Mouse (Mus musculus) midbrain, embryonic 10.5 days (tissue): ENCODE measurements at regions not wholly inside any gene's neighbourhood (a gene's known extent, or its start where the extent isn't known, plus 50 kb on each side); places are given as distances from the start of the nearest gene placed in this dataset.

ENCODE experiments used
- DNase-seq: peaks from one replicate; pipeline ENCODE4 v3.0.0-alpha.2; 2017; ENCODE audit warnings: low spot score
- H3K27ac ChIP-seq: fragments of 300-500 bp; sonication (generic); replicated peaks from 2 replicates; pipeline ENCODE4 v1.5.1; 2016; ENCODE audit warnings: mild to moderate bottlenecking
- H3K27me3 ChIP-seq: fragments of 300-500 bp; sonication (generic); 2 replicates; pipeline ENCODE4 v1.6.1; 2016; ENCODE audit warnings: low read depth, mild to moderate bottlenecking; ENCODE audit not compliant: poor library complexity, severe bottlenecking
- H3K36me3 ChIP-seq: fragments of 300-500 bp; sonication (generic); 2 replicates; pipeline ENCODE4 v1.6.1; 2016; ENCODE audit warnings: mild to moderate bottlenecking, moderate library complexity
- H3K4me1 ChIP-seq: fragments of 300-500 bp; sonication (generic); 2 replicates; pipeline ENCODE4 v1.6.1; 2016
- H3K4me3 ChIP-seq: fragments of 300-500 bp; sonication (generic); 2 replicates; pipeline ENCODE4 v1.5.1; 2016; ENCODE audit warnings: mild to moderate bottlenecking, moderate library complexity
- H3K9me3 ChIP-seq: fragments of 300-500 bp; sonication (generic); replicated peaks from 2 replicates; pipeline ENCODE4 v1.6.1; 2016; ENCODE audit warnings: mild to moderate bottlenecking
- WGBS: fragments of 180-500 bp; shearing (Covaris S2); methylation state at CpG from one replicate; pipeline ENCODE4 v1.1.7; 2016; 5-methylcytosine and 5-hydroxymethylcytosine counted together

- H3K36me3 ChIP-seq, result no peaks in the 10 kb centered on the region
- H3K27ac ChIP-seq, result no peak overlapping the region
- H3K9me3 ChIP-seq, result no peaks in the 10 kb centered on the region
- 86% methylated on average over 1 of the region's 1 CpGs for WGBS
- H3K4me3 ChIP-seq, result no peak overlapping the region
- H3K27me3 ChIP-seq, result no peaks in the 10 kb centered on the region
- H3K4me1 ChIP-seq, result no peaks in the 10 kb centered on the region
- DNase-seq, result no peak
Measured at GRCm38 (mm10) chr4:70160525-70161224, 249.6 kb downstream of the Cdk5rap2 start.

GRCm38 (mm10) chr4:70160062-70160461 is 250.2 kb downstream of the Cdk5rap2 start:
- WGBS, result 83% methylated on average over 1 of the region's 1 CpGs
- no peak for DNase-seq
- H3K9me3 ChIP-seq, result no peaks in the 10 kb centered on the region
- no peaks in the 10 kb centered on the region for H3K4me1 ChIP-seq
- H3K36me3 ChIP-seq, result no peaks in the 10 kb centered on the region
- H3K27me3 ChIP-seq, result no peaks in the 10 kb centered on the region
- no peak overlapping the region for H3K4me3 ChIP-seq
- H3K27ac ChIP-seq, result no peak overlapping the region

GRCm38 (mm10) chr4:70153179-70153578 is 257.1 kb downstream of the Cdk5rap2 start:
- H3K4me1 ChIP-seq, result no peaks in the 10 kb centered on the region
- no peak for DNase-seq
- H3K27me3 ChIP-seq, result no peaks in the 10 kb centered on the region
- no peak overlapping the region for H3K27ac ChIP-seq
- no peaks in the 10 kb centered on the region for H3K9me3 ChIP-seq
- H3K4me3 ChIP-seq, result no peak overlapping the region
- no peaks in the 10 kb centered on the region for H3K36me3 ChIP-seq
- 66% methylated on average over 3 of the region's 3 CpGs for WGBS

GRCm38 (mm10) chr4:70109011-70109410 is 301.2 kb downstream of the Cdk5rap2 start:
- Histone ChIP-seq H3K36me3 (no peaks in the 10 kb centered on the region), H3K4me3 (no peak overlapping the region), H3K4me1 (no peaks in the 10 kb centered on the region), H3K27ac (no peak overlapping the region), H3K9me3 (no peaks in the 10 kb centered on the region), H3K27me3 (no peaks in the 10 kb centered on the region)
- DNase-seq, result no peak

GRCm38 (mm10) chr4:70105776-70106175 is 304.5 kb downstream of the Cdk5rap2 start:
- 86% methylated on average over 2 of the region's 2 CpGs for WGBS
- Histone ChIP-seq H3K36me3 (no peaks in the 10 kb centered on the region), H3K27ac (no peak overlapping the region), H3K4me3 (no peak overlapping the region), H3K27me3 (no peaks in the 10 kb centered on the region), H3K4me1 (no peaks in the 10 kb centered on the region), H3K9me3 (no peaks in the 10 kb centered on the region)
- no peak for DNase-seq

- H3K4me1 ChIP-seq, result no peaks in the 10 kb centered on the region
- no peak overlapping the region for H3K4me3 ChIP-seq
- H3K27ac ChIP-seq, result no peak overlapping the region
- no peak for DNase-seq
- WGBS, result 79% methylated on average over 3 of the region's 3 CpGs
- H3K36me3 ChIP-seq, result no peaks in the 10 kb centered on the region
- H3K27me3 ChIP-seq, result no peaks in the 10 kb centered on the region
- H3K9me3 ChIP-seq, result no peaks in the 10 kb centered on the region
Measured at GRCm38 (mm10) chr4:70097353-70097752, 312.9 kb downstream of the Cdk5rap2 start.

GRCm38 (mm10) chr4:70078206-70078605 is 332.0 kb downstream of the Cdk5rap2 start:
- Histone ChIP-seq H3K27me3 (no peaks in the 10 kb centered on the region), H3K27ac (no peak overlapping the region), H3K4me1 (no peaks in the 10 kb centered on the region), H3K4me3 (no peak overlapping the region), H3K36me3 (no peaks in the 10 kb centered on the region), H3K9me3 (no peaks in the 10 kb centered on the region)
- no peak for DNase-seq

GRCm38 (mm10) chr4:70062516-70062915 is 347.7 kb downstream of the Cdk5rap2 start:
- DNase-seq, result no peak
- H3K36me3 ChIP-seq, result no peaks in the 10 kb centered on the region
- H3K27ac ChIP-seq, result no peak overlapping the region
- 68% methylated on average over 1 of the region's 1 CpGs for WGBS
- H3K4me1 ChIP-seq, result no peaks in the 10 kb centered on the region
- H3K27me3 ChIP-seq, result no peaks in the 10 kb centered on the region
- no peak overlapping the region for H3K4me3 ChIP-seq
- no peaks in the 10 kb centered on the region for H3K9me3 ChIP-seq

GRCm38 (mm10) chr4:70058831-70059544 is 351.3 kb downstream of the Cdk5rap2 start:
- no peaks in the 10 kb centered on the region for H3K4me1 ChIP-seq
- no peaks in the 10 kb centered on the region for H3K36me3 ChIP-seq
- H3K9me3 ChIP-seq, result no peaks in the 10 kb centered on the region
- H3K27me3 ChIP-seq, result no peaks in the 10 kb centered on the region
- H3K4me3 ChIP-seq, result no peak overlapping the region
- no peak overlapping the region for H3K27ac ChIP-seq
- 87% methylated on average over 12 of the region's 12 CpGs for WGBS
- DNase-seq, result no peak

- Histone ChIP-seq H3K4me1 (no peaks in the 10 kb centered on the region), H3K36me3 (no peaks in the 10 kb centered on the region), H3K4me3 (no peak overlapping the region), H3K27me3 (no peaks in the 10 kb centered on the region), H3K27ac (no peak overlapping the region), H3K9me3 (no peaks in the 10 kb centered on the region)
- WGBS, result 85% methylated on average over 2 of the region's 2 CpGs
- DNase-seq, result no peak
Measured at GRCm38 (mm10) chr4:70053136-70053535, 357.1 kb downstream of the Cdk5rap2 start.

- no peak for DNase-seq
- Histone ChIP-seq H3K27ac (no peak overlapping the region), H3K36me3 (no peaks in the 10 kb centered on the region), H3K4me3 (no peak overlapping the region), H3K27me3 (no peaks in the 10 kb centered on the region), H3K9me3 (no peaks in the 10 kb centered on the region), H3K4me1 (no peaks in the 10 kb centered on the region)
- 83% methylated on average over 1 of the region's 1 CpGs for WGBS
Measured at GRCm38 (mm10) chr4:70038241-70038640, 372.0 kb downstream of the Cdk5rap2 start.

- Histone ChIP-seq H3K27me3 (no peaks in the 10 kb centered on the region), H3K4me3 (no peak overlapping the region), H3K4me1 (no peaks in the 10 kb centered on the region), H3K9me3 (no peaks in the 10 kb centered on the region), H3K27ac (no peak overlapping the region), H3K36me3 (no peaks in the 10 kb centered on the region)
- 61% methylated on average over 1 of the region's 1 CpGs for WGBS
- DNase-seq, result no peak
Measured at GRCm38 (mm10) chr4:70035912-70036311, 374.3 kb downstream of the Cdk5rap2 start.

- no peak overlapping the region for H3K4me3 ChIP-seq
- DNase-seq, result no peak
- H3K27ac ChIP-seq, result no peak overlapping the region
- H3K27me3 ChIP-seq, result no peaks in the 10 kb centered on the region
- H3K4me1 ChIP-seq, result no peaks in the 10 kb centered on the region
- no peaks in the 10 kb centered on the region for H3K9me3 ChIP-seq
- 81% methylated on average over 3 of the region's 3 CpGs for WGBS
- no peaks in the 10 kb centered on the region for H3K36me3 ChIP-seq
Measured at GRCm38 (mm10) chr4:70032497-70032896, 377.7 kb downstream of the Cdk5rap2 start.
